Mouse (Mus musculus) frontal cortex, postnatal 14 days (tissue): ENCODE measurements around the gene Actr5.
A peak's percentile ranks its signal among the peaks of the same experiment; 100 is the strongest.

Experiments
- DNase-seq, 2 experiments: peaks; one replicate each; pipeline ENCODE4 v3.0.0; 2022; ENCODE audit warnings: low spot score in 2 of 2

Actr5 gene

DNA sequence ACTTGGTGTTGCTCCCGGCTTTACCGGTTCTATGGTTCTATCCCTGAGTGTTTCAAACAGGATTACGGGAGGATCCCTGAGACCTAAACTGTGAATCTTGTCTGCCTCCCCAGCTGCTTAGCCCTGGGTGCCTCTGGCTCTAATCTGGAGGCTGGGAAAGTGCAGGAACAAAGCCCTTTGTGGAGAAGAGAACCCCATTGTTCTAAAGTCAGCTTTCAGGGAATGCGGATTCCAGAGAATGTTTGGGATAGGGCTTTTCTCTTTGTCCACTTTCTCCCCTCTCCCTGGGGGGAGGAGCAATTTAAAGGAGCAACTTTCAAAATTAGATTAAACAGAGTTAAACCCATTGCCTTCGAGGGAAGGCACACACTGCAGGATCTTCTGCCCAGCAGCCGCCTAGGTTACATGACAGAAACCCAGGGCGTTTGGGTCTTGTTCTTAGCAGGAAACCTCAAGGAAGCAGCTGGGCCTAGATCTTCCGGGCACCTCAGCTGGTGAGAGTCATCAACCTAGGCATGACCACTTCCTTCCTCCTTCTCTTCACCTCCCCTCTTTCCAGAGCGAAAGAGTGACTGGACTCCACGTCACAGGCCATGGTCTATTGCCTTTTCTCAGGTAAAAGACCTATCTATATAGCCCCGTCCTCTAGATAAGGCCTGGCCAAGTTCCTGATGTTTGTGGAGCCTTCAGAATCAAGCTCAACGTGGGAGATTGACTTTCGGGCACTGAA lies 41.5 kb downstream of the Actr5 start:
- DNase-seq, result no peak

DNA sequence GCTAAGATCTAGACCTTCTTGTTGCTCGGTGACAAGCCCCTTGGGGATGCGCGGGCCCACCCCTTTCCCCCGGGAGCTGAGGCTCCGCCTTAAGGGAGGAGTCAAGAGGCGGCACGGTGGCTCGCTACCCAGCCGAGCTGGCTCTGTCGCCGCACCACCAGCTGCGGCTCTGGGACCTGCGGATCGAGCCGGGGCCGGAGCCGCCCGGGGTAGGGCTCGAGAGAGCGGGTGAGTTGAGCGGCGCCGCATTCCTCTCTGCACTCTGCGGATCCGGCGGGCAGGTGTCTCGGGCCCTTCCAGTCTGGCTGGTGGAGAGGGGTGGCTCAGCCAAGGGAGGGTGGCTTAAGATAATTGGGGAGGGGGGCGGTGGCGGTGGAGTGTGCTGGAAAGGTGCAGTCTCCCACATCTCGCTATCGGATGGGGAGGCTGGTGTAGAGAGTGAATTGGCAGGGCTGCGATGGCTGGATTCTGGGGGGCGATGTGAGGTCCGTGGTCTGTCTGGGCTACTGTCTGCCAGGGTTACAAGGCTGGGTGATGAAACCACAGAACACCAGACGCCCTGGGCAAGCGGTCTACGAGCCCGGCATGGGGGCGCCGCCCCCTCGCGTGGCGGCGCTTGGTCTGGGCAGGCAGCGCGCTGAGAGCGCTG lies 42.5 kb downstream of the Actr5 start:
- peak; percentile 54 to 69 for DNase-seq

DNA sequence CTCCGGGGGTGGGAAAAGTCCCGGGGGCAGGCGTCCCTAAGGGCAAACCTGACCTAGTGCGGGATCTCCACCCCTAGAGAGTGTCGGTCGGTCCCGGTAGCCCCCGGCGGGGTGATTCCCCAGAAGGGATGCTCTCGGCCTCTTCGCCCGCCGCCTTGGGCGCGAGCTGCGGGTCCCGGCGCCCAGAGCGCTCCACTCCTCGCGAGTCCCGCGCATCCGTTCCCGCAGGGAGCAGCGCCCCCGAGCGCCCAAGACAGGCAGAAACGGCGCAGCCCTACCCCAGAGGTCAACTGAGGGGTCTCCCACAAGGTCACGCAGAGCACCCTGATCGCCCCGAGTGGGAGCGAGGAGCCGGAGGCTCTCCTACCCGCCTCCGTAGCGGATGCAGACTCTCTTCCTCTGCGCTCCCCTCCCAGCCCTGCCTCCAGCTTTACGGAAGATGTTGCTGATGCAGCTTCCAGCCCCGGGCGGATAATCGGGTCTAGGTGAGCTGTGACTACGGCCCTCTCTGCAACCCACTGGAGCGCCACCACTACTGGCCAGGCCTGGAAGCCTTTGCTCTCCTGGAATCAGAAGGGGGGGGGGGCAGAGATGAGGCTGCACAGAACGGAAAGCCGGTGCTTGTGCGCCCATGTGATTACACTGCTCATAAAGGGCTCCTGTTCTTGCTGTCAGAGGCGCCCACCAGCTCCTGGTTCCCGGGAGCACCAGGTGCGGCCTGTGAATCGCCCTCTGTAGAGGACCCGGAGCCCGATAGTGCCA lies 43.2 kb downstream of the Actr5 start:
- peak; percentile 53 for DNase-seq

DNA sequence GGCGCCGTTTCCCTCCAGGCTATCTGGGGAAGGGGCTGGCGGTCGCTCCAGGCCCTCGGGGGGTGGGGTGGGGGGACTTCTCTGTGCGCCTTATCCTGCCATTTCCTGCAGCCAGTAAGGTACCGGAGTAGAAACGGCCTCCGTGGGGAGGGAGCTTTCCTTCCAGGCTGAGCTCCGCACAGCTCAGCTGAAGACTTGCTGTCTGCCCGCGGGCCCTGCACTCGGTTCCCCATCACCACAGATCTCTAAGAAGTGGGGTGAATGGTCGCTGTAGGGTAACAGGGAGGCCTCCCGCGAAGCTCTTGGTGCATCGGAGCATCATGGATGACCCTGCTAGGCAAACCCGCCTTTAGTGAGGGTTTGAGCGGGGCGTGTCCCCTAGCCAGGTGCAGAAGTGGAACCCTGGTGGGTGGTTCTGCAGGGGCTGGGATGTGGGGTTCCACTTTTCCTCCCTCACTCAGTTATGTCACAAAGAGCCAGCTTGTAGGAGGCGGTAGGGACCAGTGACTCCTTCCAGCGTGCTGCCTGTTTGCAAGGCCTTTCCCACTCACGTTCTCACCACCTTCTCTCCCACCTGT lies 43.8 kb downstream of the Actr5 start:
- DNase-seq, result no peak

DNA sequence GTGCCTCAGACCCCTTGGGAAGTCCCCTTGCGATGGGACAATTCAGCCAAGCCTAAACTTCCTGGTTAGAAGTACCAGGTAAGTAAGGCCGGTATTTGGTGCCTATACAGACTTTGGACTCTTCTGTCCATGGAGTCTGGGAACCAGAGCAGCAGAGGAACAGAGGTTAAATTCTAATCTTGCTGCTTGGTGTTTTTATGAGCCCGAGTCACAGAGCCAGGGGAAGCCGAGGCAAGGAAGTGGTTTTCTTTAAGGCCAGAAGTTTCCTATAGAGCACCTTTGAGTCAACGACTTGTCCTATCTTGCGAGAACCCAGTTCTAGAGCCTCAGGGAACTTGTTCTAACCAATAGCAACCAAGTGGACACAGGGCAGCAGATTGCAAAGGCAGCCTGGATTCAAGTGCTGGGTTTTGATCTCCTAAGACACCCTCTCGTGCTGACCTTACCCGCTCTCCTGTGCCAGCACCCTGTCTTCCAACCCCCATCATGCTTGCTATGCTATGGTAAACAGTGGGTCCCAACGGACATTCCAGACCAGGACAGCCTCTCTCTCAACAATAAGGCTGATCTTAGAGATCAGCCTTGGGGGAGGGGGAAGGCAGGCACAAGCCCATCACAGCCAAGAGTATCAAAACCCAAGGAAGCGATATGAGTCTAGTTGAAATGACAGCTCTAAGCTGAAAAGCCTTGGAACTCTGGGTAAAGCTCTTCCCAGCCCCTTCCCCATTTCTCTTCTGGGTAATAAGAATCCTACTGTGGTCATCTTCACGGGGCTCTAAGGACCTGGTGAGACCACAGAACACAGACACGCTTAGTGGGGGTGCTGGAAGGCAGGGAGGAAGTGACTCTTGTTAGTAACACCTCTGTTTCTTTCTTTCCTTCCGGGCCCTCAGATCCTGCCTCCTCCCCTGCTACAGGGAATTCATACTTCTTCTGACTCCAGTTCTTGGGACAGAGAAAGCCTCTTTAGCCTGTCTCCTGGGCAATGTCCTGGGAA lies 44.8 kb downstream of the Actr5 start:
- no peak for DNase-seq

DNA sequence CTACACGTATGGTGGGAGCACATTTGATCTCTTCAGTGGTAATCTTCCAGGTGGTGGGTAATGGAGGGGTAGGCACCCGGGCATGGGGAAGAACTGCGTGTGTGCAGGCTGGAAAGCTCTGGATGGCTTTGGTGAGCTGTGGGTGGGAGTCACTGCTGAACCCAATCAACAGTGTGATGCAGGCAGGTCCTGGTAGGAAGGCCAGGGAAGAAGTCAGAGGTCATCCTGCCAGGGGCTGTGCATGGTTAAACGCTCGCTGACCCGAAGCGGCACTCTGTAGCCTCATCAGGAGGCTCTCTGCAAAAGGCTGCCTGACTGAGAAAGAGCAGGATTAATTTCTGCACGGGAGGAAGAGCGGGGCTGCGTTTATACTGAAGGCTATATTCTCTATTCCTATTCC lies 45.9 kb downstream of the Actr5 start:
- no peak for DNase-seq

DNA sequence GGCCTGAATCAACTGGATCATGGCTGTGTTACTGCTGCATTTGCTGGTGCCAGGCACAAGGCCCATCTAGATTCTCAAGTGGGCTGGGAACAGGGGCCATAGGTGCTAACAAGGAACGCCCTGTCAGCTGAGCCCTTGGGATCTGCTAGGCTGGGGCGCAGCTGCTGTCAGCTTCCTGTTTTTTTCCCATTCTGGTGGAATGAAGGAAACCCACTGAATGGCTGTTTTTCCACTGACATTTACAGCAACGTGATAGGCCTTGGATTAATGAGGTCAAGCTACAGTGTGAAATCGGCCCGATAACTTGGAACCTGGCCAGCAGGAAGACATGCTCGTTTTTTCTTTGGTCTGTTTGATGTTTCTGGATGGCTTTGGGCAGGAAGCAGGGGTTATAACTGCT lies 48.1 kb downstream of the Actr5 start:
- no peak for DNase-seq

DNA sequence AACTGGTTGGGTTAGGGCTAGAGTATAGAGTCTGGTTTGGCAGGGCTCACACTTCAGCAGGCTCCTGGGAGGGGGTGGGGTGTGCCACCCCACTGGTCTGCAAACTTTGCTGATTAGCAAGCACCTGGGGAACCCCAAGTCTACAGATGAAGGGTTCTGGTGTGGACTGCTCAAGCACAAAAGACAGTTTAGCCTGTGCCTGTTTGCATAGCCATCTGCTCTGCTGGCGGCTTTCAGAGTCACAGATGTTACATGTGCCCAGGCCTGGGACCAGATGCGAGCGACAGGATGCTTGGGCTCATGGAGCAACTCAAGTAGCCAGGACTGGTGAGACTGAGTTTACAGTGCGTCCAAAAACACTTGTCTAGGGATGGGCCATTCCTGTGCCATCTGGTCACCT lies 48.8 kb downstream of the Actr5 start:
- no peak for DNase-seq

DNA sequence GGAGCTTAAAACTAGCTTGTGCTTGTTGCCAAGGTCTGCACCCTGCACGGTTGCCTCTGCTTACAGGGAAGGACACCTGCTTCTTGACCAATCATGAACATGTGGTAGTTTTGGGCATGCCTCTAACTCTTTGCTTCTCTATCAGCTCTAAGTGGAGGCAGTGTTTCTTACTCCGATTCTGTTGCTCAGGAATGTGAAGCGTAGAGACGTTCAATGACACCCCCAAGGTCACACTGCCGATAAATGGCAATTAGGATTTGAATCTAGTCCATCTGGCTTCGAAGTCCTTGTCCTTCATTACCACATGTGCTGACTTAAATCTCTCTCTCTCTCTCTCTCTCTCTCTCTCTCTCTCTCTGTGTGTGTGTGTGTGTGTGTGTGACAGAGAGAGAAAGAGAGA lies 49.4 kb downstream of the Actr5 start:
- no peak for DNase-seq

DNA sequence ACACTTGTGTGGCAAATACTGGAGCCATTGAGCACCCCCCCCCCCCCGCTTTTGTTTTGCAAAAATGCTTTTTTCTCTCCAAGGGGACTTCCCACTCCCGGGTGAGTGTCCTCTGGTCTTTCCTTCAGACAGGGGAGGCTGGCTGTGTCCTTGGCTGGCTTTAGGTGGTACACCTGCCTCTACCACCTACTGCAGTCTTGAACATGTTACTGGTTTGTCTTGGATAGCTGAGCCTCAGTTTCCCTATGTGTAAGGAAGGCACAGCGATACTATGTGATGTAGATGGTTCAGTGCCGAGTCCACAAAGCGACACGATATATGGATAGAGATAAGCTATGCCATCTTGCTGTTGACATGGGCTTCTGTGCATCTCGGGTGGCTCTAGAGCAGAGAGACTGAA lies 50.1 kb downstream of the Actr5 start:
- no peak for DNase-seq

DNA sequence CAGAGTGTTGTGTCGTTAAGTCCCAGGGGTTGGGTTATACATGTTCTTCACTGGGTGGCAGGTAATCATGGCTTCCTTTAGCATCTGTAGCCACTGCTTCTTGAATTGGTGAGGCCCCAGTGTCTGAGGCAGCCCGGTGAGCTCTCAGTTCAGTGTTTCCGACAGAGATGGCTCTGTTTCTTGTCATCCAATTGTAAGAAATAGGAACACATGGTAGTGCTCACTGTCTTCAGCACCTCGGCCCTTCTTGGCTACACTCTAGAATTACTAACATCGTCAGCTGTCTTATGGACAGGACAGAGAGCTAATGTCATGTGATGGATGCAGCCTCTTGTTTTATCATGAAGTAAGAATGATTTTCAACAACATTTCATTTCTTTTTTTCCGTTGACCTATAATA lies 50.5 kb downstream of the Actr5 start:
- no peak for DNase-seq

DNA sequence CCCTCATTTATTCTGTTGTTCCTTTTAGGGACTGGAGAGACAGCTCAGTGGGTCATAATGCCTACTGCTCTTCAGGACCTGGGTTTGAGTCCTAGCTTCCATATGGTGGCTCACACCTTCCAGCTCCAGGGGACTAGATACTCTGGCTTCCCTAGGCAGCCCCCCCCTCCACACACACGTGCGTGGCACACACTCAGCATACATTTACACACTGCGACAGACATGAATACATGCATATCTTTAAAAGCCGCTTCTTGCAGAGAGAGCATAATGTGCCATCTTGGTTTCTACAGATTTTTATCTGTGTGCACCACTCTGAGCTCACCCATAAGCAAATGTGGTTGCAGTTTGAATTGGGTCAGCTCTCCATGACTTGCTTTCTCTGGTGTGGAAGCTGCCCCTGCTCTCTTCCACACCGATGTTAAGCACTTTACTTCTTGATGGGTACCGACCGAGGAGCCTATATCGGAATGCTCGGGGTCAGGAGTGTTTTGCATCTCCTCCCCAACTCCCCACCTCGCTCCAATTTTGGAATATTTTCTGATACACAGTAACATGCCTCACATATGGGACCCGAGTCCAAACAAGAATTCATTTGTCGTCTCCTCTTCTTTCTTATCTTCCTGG lies 51.3 kb downstream of the Actr5 start:
- no peak for DNase-seq

DNA sequence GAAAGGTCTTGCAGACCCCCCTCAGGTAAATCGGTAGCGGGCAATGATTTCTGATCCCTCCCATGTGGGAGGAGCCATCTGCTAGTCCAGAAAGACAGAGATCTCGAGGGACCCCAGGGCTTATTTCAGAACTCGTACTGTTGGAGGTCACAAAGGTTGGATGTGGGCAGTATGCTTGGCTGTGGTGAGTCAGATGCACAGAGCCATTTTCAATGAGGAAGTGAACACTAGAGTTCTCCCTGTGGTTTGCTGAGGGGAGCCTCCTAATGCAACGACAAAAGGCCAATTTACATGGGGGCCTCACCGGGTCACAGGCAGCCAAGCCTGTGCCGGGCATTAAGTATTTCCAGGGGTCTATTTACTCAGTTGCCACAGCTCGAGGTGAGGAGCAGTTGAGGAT lies 53.3 kb downstream of the Actr5 start:
- DNase-seq, result no peak

DNA sequence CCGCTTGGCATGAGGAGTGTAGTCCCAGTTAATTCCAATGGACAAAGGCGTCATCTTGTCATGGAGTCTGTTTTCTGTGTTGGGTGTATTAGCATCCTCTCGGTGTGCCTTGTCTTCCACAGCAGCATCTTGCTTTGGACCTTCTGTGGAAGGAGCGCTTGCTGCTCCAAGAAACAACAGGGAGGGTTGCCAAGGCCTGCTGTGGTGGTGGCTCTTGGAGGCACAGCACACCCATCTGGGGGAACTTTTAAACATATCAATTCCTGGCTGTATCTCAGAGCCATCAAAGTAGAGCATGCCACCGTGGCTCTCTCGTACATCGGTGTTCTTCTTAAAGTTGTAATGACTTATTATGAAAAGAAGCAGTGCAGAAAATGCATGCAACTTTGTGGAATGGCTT lies 54.4 kb downstream of the Actr5 start:
- no peak for DNase-seq

DNA sequence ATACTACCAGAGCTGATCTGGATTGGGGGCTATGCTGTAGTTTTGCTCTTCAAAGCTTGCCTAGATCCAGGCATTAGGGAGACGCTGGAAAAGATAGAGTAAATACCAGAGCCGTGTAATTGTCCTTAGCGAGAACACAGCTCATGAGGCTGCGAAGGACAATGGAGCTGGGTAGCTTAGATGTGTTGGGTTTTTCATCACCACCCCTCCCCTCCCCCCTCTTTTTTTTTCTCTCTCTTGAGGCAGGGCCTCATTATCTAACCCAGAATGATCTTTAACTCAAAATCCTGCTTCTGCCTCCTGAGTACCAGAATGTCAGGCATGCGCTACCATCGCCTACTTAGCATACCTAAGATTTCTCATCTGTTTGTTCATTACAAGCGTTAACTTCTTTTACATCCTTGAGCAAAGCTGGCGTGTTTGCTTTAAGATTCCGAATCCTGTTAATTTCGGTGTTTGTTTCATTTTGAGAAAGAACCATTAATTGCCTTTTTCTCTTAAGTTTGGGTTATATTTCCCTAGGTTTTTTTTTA lies 55.7 kb downstream of the Actr5 start:
- DNase-seq, result no peak

DNA sequence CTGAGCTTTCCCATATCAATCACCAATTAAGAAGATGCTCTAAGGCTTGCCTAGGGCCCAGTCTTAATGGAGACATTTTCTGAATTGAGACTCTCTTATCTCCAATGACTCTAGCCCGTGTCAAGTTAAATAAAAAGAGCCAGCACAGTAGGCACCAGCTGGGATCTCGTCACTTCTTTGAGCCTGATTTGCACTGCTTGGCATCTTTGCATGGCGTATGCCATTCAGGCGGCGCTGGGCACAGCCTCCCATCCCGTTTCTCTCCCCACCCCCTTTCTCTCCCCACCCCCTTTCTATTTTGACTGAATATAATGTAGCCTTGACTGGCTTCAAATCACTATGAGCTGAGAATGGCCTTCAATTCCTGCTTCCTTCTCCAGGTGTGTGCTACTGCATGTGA lies 57.0 kb downstream of the Actr5 start:
- no peak for DNase-seq

DNA sequence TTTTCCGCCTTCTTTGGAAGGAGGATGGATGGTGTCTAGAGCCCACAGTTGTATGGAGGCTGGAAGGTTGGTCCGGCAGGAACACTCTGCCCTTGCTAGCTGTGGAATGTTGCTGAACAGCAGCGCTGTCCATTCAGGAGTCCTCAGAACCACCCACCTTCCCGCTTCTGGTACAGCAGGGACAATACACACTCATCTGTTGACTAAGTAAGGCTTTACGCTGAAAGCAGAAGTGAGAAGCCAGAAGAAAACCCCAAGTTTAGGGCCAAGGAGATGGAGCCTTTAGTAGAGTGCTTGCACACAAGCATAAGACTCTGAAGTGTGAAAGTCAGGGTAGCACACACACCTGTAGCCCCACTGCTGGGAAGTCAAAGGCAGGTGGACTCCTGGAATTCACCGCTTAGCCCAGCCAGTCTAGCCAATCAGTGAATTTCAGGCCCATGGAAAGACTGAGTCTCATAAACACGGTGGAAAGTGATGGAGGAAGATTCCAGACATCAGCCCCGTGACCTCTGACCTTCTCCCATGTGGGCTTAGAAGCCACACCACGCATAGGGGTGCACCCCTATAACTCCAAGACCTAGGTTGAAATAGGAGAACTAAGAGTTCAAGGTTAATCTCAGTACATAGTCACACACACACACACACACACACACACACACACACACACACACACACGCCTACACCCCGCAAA lies 57.8 kb downstream of the Actr5 start:
- DNase-seq, result no peak

DNA sequence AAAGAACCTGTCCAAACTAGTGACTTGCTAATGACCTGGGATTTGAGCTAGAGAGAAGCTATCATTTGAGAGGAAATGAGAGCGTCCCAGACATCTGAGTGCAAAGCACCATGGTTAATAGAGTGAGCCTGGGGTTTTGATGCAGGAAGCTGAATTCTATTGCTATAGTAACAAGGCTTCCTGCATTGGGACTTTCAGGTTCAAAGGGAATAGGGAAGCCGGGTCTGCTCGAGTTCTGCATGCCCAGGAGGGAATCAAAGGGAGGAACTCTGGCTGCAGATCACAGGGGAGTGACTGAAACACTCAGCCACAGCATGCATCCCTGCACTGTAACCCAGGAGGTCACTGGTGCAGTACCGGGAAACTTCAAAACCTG lies 58.3 kb downstream of the Actr5 start:
- no peak for DNase-seq

DNA sequence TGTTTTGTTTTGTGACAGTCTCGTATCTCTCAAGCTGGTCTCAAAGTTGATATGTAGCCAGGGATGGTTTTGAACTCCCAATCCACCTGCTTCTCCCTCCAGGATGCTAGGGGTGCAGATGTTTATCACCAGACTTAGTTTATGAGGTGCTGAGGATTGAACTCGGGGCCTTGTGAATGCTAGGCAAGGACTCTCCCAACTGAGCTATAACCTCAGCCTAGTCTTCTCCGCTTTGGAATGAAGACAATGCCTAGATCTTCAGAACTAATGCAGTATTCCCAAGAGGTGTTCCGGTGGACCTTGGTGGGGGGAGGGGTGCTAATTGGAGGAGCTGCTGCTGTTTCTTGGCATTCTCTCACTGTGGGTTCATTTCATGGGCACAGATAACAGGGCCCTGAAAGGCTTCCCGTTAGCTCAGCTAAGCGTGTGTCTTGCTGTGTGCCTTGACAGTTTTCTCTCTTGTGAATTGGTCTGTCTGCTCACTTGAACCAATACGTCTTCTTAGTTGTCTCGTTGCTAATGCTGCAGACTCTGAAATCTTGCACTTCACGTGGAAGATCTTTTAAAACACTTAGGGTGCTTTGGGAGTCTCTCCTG lies 59.7 kb downstream of the Actr5 start:
- no peak for DNase-seq

DNA sequence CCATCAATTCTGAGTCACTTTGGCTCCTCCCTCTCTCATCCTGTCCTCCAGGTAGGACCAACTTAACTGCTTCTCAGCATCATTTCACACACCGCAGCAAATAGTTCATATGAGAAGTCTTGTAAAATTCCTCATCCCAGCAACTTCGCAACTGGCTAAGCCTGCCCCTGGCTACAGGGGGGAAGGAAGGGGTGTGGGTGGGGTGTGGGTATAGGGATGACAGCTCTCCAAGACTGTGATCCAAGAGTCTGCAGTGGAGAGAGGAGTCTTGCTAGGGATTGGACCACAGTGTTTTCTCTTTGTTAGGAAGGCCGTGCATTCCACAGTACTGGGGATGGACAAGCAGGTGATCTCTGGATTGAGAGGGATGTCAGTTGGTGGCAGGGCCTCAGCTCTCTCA lies 60.2 kb downstream of the Actr5 start:
- no peak for DNase-seq
